Mouse (Mus musculus): ENCODE data around the gene Rere. TPM values are rescaled to one million over a fixed set of nuclear protein-coding genes. Genes with fewer than 3 reads are reported as not detected.
"Not testable (repeated sequence)": the region's sequence is repeated elsewhere in the genome, so short reads cannot be mapped to it uniquely, and the experiment has no call there.

The Rere gene
- total and polyA plus RNA-seq, 2 experiments from 2014 or later = 25.9 to 32.9 TPM

DNA sequence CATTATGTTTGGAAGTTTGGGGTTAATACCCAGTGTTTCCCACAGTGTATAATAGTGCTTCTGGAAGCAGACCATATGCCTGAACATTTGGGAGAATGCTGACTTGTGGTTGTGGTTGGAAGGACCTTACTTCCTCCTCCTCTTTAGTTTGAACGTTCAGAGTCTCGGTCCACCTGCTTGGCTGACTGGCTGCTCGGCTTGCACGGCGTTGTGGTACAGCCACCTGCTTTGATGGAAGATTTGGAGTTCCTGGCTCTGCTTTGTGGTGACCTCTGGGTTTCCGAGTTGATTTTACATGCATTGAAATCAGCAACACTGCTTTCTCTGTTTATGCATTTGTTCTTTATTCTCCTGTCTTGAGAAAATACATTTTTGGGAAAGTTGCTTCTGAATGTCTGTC lies 208.6 kb downstream of the Rere start:
- ATAC-seq = no peak
- TF ChIP-seq CTCF (IDR thresholded peaks at IDR 0.05; ENCODE audit: low read depth) = no peak
- Histone ChIP-seq H3K4me1 (ENCODE audit: insufficient read depth, low read length) (peaks cover 19% of the 10 kb centered on the region; the same call in 1 of the 2 replicates), H3K4me3 (ENCODE audit: low read length) (no peak overlapping the region), H3K27ac (no peak overlapping the region), H3K9ac (replicated peaks; ENCODE audit: low read length) (no peak overlapping the region), H3K9me3 (ENCODE audit: low read length) (no peaks in the 10 kb centered on the region), H3K27me3 (ENCODE audit: insufficient read depth, low read length) (no peaks in the 10 kb centered on the region), H3K4me2 (ENCODE audit: low read depth, low read length) (no peak overlapping the region), H3K36me3 (ENCODE audit: insufficient read depth, low read length) (no peaks in the 10 kb centered on the region)
- DNase-seq (ENCODE audit: low spot score) = no peak
- 62% methylated on average over 6 of the region's 6 CpGs for WGBS

DNA sequence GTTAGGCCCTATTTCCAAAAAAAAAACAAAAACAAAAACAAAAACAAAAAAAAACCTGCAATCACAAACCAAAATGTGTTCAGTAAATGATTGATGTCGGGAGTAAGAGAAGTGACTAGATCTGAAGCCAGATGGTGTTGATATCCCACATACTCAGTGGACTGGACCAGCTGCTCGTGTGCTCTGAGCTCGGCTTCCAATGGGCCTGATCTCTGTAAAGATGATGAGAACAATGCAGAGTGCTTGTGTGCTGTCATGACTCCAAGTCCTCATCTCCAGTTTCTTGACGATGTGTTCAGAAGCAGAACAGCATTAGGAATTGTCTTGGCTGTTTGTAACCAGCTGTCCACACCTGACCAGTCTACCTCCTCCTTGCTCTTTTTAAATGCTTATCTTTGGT lies 210.3 kb downstream of the Rere start:
- Histone ChIP-seq H3K9me3 (ENCODE audit: low read length) (no peaks in the 10 kb centered on the region), H3K36me3 (ENCODE audit: insufficient read depth, low read length) (no peaks in the 10 kb centered on the region), H3K4me2 (ENCODE audit: low read depth, low read length) (no peak overlapping the region), H3K27me3 (ENCODE audit: insufficient read depth, low read length) (no peaks in the 10 kb centered on the region), H3K4me3 (ENCODE audit: low read length) (no peak overlapping the region), H3K9ac (replicated peaks; ENCODE audit: low read length) (no peak overlapping the region), H3K4me1 (ENCODE audit: insufficient read depth, low read length) (peaks cover 24% of the 10 kb centered on the region; the same call in 1 of the 2 replicates), H3K27ac (no peak overlapping the region)
- ATAC-seq (no peak), DNase-seq (ENCODE audit: low spot score) (no peak)
- WGBS = 44% methylated on average over 4 of the region's 4 CpGs
- no peak for TF ChIP-seq CTCF (IDR thresholded peaks at IDR 0.05; ENCODE audit: low read depth)

- TF ChIP-seq CTCF (IDR thresholded peaks at IDR 0.05; ENCODE audit: low read depth) = no peak
- H3K9me3 ChIP-seq (ENCODE audit: low read length) = no peaks in the 10 kb centered on the region
- ATAC-seq (no peak), DNase-seq (ENCODE audit: low spot score) (no peak)
- no peak overlapping the region for H3K27ac ChIP-seq
- H3K4me2 ChIP-seq (ENCODE audit: low read depth, low read length) = no peak overlapping the region
- no peaks in the 10 kb centered on the region for H3K27me3 ChIP-seq (ENCODE audit: insufficient read depth, low read length)
- H3K9ac ChIP-seq (replicated peaks; ENCODE audit: low read length) = no peak overlapping the region
- H3K36me3 ChIP-seq (ENCODE audit: insufficient read depth, low read length) = no peaks in the 10 kb centered on the region
- peaks cover 17% of the 10 kb centered on the region; the same call in 1 of the 2 replicates for H3K4me1 ChIP-seq (ENCODE audit: insufficient read depth, low read length)
- H3K4me3 ChIP-seq (ENCODE audit: low read length) = no peak overlapping the region
- 73% methylated on average over 7 of the region's 7 CpGs for WGBS
These were observed 212.0 kb downstream of the Rere start for GRCm38 (mm10) chr4:150493258-150493937.

- H3K4me3 ChIP-seq (ENCODE audit: low read length); H3K4me2 ChIP-seq (ENCODE audit: low read depth, low read length); H3K9me3 ChIP-seq (ENCODE audit: low read length); ATAC-seq; H3K27me3 ChIP-seq (ENCODE audit: insufficient read depth, low read length); H3K27ac ChIP-seq; H3K36me3 ChIP-seq (ENCODE audit: insufficient read depth, low read length); H3K9ac ChIP-seq (replicated peaks; ENCODE audit: low read length); DNase-seq (ENCODE audit: low spot score): not testable (repeated sequence)
- 94% methylated on average over 3 of the region's 5 CpGs for WGBS
- H3K4me1 ChIP-seq (ENCODE audit: insufficient read depth, low read length) = 0 out of 2 replicates have a peak, but pooled peaks cover 17% of the 10 kb centered on the region
These were observed 212.5 kb downstream of the Rere start for GRCm38 (mm10) chr4:150493938-150494330.

GRCm38 (mm10) chr4:150495568-150495967 lies 214.1 kb downstream of the Rere start:
- 27% methylated on average over 2 of the region's 2 CpGs for WGBS
- H3K27me3 ChIP-seq (ENCODE audit: insufficient read depth, low read length) = no peaks in the 10 kb centered on the region
- TF ChIP-seq CTCF (IDR thresholded peaks at IDR 0.05; ENCODE audit: low read depth) = no peak
- no peak overlapping the region for H3K9ac ChIP-seq (replicated peaks; ENCODE audit: low read length)
- H3K4me1 ChIP-seq (ENCODE audit: insufficient read depth, low read length) = 0 out of 2 replicates have a peak, but pooled peaks cover 11% of the 10 kb centered on the region
- no peaks in the 10 kb centered on the region for H3K9me3 ChIP-seq (ENCODE audit: low read length)
- DNase-seq (ENCODE audit: low spot score) = peak; percentile 28
- H3K4me3 ChIP-seq (ENCODE audit: low read length) = no peak overlapping the region
- no peak overlapping the region for H3K4me2 ChIP-seq (ENCODE audit: low read depth, low read length)
- H3K27ac ChIP-seq = no peak overlapping the region; the same call in 1 of the 2 replicates
- 0 out of 2 replicates have a peak, but pooled peaks have one; percentile 32 for ATAC-seq
- H3K36me3 ChIP-seq (ENCODE audit: insufficient read depth, low read length) = no peaks in the 10 kb centered on the region

DNA sequence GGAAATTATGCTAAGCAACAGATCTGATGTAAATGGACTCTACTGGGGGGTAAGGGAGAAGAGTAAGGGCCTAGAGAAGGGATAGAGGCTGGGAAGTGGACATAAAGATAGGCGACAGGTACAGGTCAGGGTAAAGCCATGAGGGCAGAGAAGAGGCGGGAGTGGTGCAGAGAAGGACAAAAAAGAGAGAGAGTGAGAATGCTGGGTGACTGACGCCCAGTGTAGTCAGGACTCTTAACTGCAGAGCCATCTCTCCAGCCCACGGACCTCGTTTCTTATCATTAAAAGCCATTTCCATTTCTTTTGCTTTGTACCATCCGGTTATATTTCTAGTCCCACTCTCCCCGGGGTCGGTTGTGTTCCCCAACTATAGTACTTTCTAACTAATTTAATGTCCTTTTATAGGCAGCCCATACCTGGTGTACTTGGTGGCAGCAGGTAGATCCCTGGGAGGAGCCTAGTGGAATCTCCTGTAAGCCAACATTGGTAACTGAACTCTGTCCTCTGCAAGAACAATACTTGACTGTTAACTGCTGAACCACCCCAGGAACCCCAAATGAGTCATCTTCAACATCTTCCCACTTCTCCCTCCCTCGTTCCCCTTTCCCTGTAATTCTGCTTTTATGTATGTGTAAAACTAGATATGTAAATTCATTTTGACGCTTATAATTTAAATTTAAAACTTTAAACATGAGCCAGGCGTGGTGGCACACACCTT lies 223.0 kb downstream of the Rere start:
- 92% methylated on average over 11 of the region's 11 CpGs for WGBS
- Histone ChIP-seq H3K4me2 (ENCODE audit: low read depth, low read length) (no peak overlapping the region), H3K9me3 (ENCODE audit: low read length) (no peaks in the 10 kb centered on the region), H3K9ac (replicated peaks; ENCODE audit: low read length) (no peak overlapping the region), H3K36me3 (ENCODE audit: insufficient read depth, low read length) (peaks cover 12% of the 10 kb centered on the region; the same call in 1 of the 2 replicates), H3K4me3 (ENCODE audit: low read length) (no peak overlapping the region), H3K27me3 (ENCODE audit: insufficient read depth, low read length) (no peaks in the 10 kb centered on the region), H3K27ac (no peak overlapping the region), H3K4me1 (ENCODE audit: insufficient read depth, low read length) (no peaks in the 10 kb centered on the region)
- ATAC-seq = no peak
- no peak for TF ChIP-seq CTCF (IDR thresholded peaks at IDR 0.05; ENCODE audit: low read depth)
- DNase-seq (ENCODE audit: low spot score) = no peak
